Mouse (Mus musculus) liver, embryonic 14.5 days (tissue): Measurements from ENCODE around the gene Dpf3.

Experiments
- CTCF ChIP-seq: IDR thresholded peaks from 2 replicates; pipeline ENCODE4 v1.5.1; 2016; ENCODE audit warnings: antibody characterized with exemption, low read depth, control low read depth
- EP300 ChIP-seq: IDR thresholded peaks from 2 replicates; pipeline ENCODE4 v1.6.1; 2016; ENCODE audit warnings: antibody characterized with exemption, low read depth

DNA sequence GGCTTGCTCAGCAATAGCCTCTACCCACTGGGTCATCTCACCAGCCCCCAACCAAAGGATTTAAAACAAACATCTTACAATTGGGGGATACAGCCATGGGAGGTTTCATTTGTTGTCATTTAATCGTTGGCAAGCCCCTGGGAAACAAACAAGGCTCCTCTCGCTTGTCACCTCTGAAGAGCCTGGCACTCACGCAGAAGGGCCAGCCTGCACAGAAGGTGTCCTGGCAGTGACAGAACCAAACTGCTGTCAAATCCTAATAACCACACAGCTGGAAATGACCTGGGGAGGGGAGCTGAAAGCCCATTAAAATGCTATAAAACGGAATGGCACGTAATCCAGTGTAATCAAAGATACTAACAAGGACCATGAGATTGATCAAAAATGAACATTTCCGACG, 114.4 kb downstream of the Dpf3 start:
- TF ChIP-seq CTCF (no peak), EP300 (no peak)
